Mouse (Mus musculus) stomach, embryonic 15.5 days (tissue): ENCODE measurements around the gene Hjurp. TPM values are rescaled to one million over a fixed set of nuclear protein-coding genes. Genes with fewer than 3 reads are reported as not detected.
"Not testable (repeated sequence)": the region's sequence is repeated elsewhere in the genome, so short reads cannot be mapped to it uniquely, and the experiment has no call there.

Source experiments
- ATAC-seq: fragments of 200-750 bp; cut with Nextera tagmentation; 2 replicates; pipeline ENCODE4 v1.8.0; 2017; ENCODE audit warnings: low read depth, moderate number of reproducible peaks, moderate TSS enrichment; ENCODE audit not compliant: insufficient read depth, low FRiP score
- H3K27ac ChIP-seq: fragments of 300-500 bp; sonication (generic); 2 replicates; pipeline ENCODE4 v1.5.1; 2015; ENCODE audit warnings: mild to moderate bottlenecking, inconsistent platforms
- H3K27me3 ChIP-seq: fragments of 300-500 bp; sonication (generic); replicated peaks from 2 replicates; pipeline ENCODE4 v1.6.1; 2015; ENCODE audit warnings: inconsistent platforms
- H3K36me3 ChIP-seq: fragments of 300-500 bp; sonication (generic); 2 replicates; pipeline ENCODE4 v1.6.1; 2015; ENCODE audit warnings: inconsistent platforms
- H3K4me1 ChIP-seq: fragments of 300-500 bp; sonication (generic); 2 replicates; pipeline ENCODE4 v1.6.1; 2015; ENCODE audit warnings: inconsistent platforms
- H3K4me2 ChIP-seq: fragments of 300-500 bp; sonication (generic); 2 replicates; pipeline ENCODE4 v1.6.1; 2015; ENCODE audit warnings: mild to moderate bottlenecking, inconsistent platforms
- H3K4me3 ChIP-seq: fragments of 300-500 bp; sonication (generic); replicated peaks from 2 replicates; pipeline ENCODE4 v1.5.1; 2015; ENCODE audit warnings: inconsistent platforms
- H3K9ac ChIP-seq: fragments of 300-500 bp; sonication (generic); 2 replicates; pipeline ENCODE4 v1.6.1; 2015; ENCODE audit warnings: inconsistent platforms
- H3K9me3 ChIP-seq: fragments of 300-500 bp; sonication (generic); 2 replicates; pipeline ENCODE4 v1.6.1; 2016; ENCODE audit warnings: inconsistent platforms
- WGBS: fragments of 180-500 bp; shearing (Covaris S2); methylation state at CpG from one replicate; pipeline ENCODE4 v1.1.7; 2015; 5-methylcytosine and 5-hydroxymethylcytosine counted together
- polyA plus RNA-seq: library from polyadenylated mRNA; unstranded; fragments of >200 nt; fragmentation: Nextera tagmentation; extraction: Ambion mirVana; gene quantifications from 2 replicates; pipeline ENCODE4 v1.2.1, GENCODE M21; 2015

Hjurp gene
- polyA plus RNA-seq, 1 experiment from 2014 or later = 162 TPM

GRCm38 (mm10) chr1:88232664-88233380, 44.6 kb downstream of the Hjurp start:
- no peak overlapping the region for H3K4me3 ChIP-seq
- no peak overlapping the region for H3K27ac ChIP-seq
- H3K4me1 ChIP-seq = no peaks in the 10 kb centered on the region
- 59% methylated on average over 3 of the region's 3 CpGs for WGBS
- no peaks in the 10 kb centered on the region for H3K36me3 ChIP-seq
- ATAC-seq = no peak; the same call in 1 of the 2 replicates
- H3K4me2 ChIP-seq = no peak overlapping the region
- no peak overlapping the region for H3K9ac ChIP-seq
- H3K27me3 ChIP-seq = no peaks in the 10 kb centered on the region
- peaks cover 10% of the 10 kb centered on the region; the same call in 1 of the 2 replicates for H3K9me3 ChIP-seq

DNA sequence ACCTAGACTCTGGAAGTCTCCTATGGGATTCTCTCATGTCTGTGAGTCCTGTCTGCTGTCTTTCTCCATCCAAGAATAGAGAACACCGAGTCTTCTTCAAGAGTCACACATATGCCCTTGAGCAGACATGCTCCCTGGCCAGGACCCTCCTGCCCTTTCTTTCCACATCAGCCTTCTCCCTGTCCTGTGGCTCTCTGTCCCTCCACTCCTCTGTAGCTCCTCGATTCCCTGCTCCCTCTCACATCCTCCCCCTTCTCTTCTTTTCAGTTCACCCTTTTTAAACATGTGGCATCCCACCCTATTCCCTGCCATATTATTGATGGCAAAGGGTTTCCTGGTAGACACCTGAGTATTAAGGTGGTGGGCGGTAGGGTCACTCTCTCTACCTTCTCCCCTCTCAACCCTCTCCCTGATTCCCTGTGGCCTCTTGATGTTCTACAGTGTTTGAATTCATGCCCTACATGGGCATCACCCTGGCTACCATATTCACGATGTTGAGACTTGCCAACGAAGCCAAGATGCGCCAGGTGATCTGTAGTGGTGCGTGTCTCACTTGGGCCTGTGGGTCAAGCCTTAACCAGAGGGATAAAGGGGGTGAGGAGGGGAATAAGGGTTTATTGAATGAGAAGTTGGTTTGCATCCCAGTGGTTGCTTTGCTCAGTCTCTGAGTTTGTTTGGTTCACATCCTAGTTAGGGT, 45.5 kb downstream of the Hjurp start:
- Histone ChIP-seq H3K9ac (no peak overlapping the region), H3K4me1 (no peaks in the 10 kb centered on the region), H3K36me3 (no peaks in the 10 kb centered on the region), H3K27ac (no peak overlapping the region), H3K9me3 (peaks cover 7% of the 10 kb centered on the region; the same call in 1 of the 2 replicates), H3K4me3 (no peak overlapping the region), H3K4me2 (no peak overlapping the region), H3K27me3 (no peaks in the 10 kb centered on the region)
- WGBS = 69% methylated on average over 7 of the region's 7 CpGs
- no peak for ATAC-seq

DNA sequence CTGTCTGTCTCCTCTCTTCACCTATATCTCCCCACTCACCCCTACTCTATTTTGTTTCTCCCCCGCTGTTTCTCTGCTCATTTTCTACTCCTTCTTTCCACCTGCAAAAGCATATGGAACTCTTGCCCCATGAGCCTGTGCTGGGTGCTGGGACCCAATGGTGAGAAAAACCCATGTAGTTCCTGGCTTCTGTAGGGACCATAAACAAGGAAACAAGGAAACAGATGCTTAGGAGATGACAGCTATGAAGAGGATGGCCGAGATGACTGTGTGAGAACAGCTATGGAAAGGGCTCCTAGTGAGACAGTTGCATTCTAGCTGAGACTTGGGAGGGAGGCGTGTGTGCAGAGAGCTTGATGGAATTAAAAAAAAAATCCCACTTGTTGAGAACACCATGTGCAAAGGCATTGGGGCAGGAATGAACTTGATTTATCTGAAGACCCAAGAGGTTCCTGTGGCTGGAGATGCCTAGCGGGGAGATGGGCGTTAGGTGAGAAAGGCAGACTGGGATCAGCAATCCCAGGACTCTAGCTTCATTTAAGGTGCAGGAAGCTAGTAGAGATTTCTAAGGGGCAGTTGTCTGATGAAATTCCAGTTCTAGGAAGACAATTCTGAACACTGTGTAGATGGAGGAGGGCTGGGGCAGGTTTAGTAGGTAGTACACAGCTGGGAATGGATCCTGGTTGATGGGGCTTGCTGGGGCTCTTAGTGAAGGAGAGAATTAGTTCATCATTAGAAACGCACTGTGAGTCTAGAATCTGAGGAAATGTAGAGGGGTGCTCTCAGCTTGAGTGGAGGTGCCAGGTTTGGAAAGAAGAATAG, 46.2 kb downstream of the Hjurp start:
- Histone ChIP-seq H3K36me3 (no peaks in the 10 kb centered on the region), H3K27ac (no peak overlapping the region), H3K4me3 (no peak overlapping the region), H3K27me3 (no peaks in the 10 kb centered on the region), H3K4me1 (no peaks in the 10 kb centered on the region), H3K9ac (no peak overlapping the region), H3K4me2 (no peak overlapping the region), H3K9me3 (peaks cover 7% of the 10 kb centered on the region; the same call in 1 of the 2 replicates)
- no peak for ATAC-seq
- WGBS = 77% methylated on average over 6 of the region's 6 CpGs

- no peak for ATAC-seq
- H3K4me1 ChIP-seq = no peaks in the 10 kb centered on the region
- H3K27ac ChIP-seq = no peak overlapping the region
- H3K9me3 ChIP-seq = peaks cover 6% of the 10 kb centered on the region
- H3K9ac ChIP-seq = no peak overlapping the region
- no peak overlapping the region for H3K4me3 ChIP-seq
- no peaks in the 10 kb centered on the region for H3K27me3 ChIP-seq
- no peak overlapping the region for H3K4me2 ChIP-seq
- 75% methylated on average over 7 of the region's 7 CpGs for WGBS
- H3K36me3 ChIP-seq = no peaks in the 10 kb centered on the region
Measured at GRCm38 (mm10) chr1:88230421-88230820, 47.0 kb downstream of the Hjurp start.

DNA sequence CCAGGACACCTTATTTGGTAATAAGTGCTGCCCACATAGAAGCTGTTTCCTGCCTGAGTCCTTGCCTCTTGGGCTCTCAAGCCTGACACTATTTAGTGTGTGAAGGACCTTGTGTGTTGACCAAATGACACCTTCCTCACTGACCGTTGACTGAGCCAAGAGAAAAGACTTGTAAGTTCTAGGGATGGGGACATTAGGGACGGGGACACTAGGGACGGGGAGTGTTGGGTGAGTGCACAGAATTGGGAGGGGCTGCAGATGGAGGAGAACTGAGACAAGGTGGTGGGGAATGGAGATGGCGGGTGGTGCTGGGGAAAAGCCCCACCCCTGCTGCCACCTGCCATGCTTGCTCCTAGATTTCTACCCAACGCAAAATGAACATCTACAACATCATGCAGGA, 47.4 kb downstream of the Hjurp start:
- no peak overlapping the region for H3K27ac ChIP-seq
- ATAC-seq = no peak
- no peak overlapping the region for H3K4me2 ChIP-seq
- H3K9ac ChIP-seq = no peak overlapping the region
- H3K4me1 ChIP-seq = no peaks in the 10 kb centered on the region
- H3K4me3 ChIP-seq = no peak overlapping the region
- no peaks in the 10 kb centered on the region for H3K36me3 ChIP-seq
- 83% methylated on average over 5 of the region's 5 CpGs for WGBS
- H3K27me3 ChIP-seq = no peaks in the 10 kb centered on the region
- H3K9me3 ChIP-seq = peaks cover 8% of the 10 kb centered on the region

GRCm38 (mm10) chr1:88229566-88229965, 47.9 kb downstream of the Hjurp start:
- Histone ChIP-seq H3K27me3 (no peaks in the 10 kb centered on the region), H3K36me3 (no peaks in the 10 kb centered on the region), H3K4me3 (no peak overlapping the region), H3K4me1 (no peaks in the 10 kb centered on the region), H3K4me2 (no peak overlapping the region), H3K9me3 (peaks cover 8% of the 10 kb centered on the region), H3K27ac (no peak overlapping the region), H3K9ac (no peak overlapping the region)
- WGBS = 77% methylated on average over 3 of the region's 3 CpGs
- no peak for ATAC-seq

DNA sequence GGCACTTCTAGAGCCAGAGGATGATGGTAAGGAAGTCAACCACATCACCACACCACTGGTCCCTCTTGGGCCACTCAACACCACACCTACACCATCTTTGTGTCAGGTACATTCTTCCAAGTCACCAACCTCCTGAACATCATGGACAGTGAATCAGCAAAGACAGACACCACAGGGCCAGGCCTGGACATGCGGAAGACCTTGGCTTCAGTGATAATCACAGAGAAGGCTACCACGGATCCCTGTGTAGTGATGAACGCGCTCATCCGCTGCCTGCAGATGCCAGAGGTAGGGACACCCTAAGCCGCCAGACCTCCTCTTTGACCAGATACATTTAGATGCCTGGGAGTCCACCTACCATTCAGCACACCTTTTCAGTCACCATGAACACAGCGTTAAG, 49.3 kb downstream of the Hjurp start:
- Histone ChIP-seq H3K27ac (no peak overlapping the region), H3K4me3 (no peak overlapping the region), H3K27me3 (no peaks in the 10 kb centered on the region), H3K9me3 (peaks cover 8% of the 10 kb centered on the region), H3K9ac (no peak overlapping the region), H3K36me3 (no peaks in the 10 kb centered on the region), H3K4me1 (no peaks in the 10 kb centered on the region), H3K4me2 (no peak overlapping the region)
- 72% methylated on average over 7 of the region's 7 CpGs for WGBS
- no peak for ATAC-seq

DNA sequence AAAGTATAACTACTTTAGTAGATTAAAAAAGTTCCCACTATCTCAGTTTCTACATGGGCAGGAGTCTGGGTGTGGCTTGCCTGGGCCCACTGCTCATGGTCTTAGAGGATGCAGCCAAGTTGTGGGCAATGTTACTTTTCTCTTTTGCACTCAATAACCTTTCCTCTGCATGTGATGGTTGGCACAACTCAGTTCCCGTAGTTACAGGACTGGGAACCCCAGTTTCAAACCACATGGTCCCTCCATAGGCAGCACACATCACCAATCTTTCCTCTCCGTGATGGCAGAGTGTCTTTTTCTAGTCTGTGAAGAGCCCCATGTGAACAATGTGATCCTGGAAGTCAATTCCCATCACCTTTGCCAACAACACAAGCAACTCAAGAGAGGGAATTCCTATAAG, 50.0 kb downstream of the Hjurp start:
- Histone ChIP-seq H3K9me3 (peaks cover 8% of the 10 kb centered on the region), H3K27me3 (no peaks in the 10 kb centered on the region), H3K27ac (no peak overlapping the region), H3K4me2 (no peak overlapping the region), H3K4me1 (no peaks in the 10 kb centered on the region), H3K9ac (no peak overlapping the region), H3K36me3 (no peaks in the 10 kb centered on the region), H3K4me3 (no peak overlapping the region)
- ATAC-seq = no peak
- 53% methylated on average over 2 of the region's 2 CpGs for WGBS

GRCm38 (mm10) chr1:88226670-88227379, 50.6 kb downstream of the Hjurp start, which contains the start of gene Mroh2a:
Gene Mroh2a, plus strand, starts transcription at chr1:88226986.
- Histone ChIP-seq H3K36me3 (no peaks in the 10 kb centered on the region), H3K9ac (no peak within 1 kb of the TSS), H3K27me3 (no peaks in the 10 kb centered on the region), H3K4me1 (no peaks in the 10 kb centered on the region), H3K4me3 (no peak within 1 kb of the TSS), H3K27ac (no peak within 1 kb of the TSS), H3K4me2 (no peak within 1 kb of the TSS), H3K9me3 (peaks cover 8% of the 10 kb centered on the region)
- ATAC-seq = no peak
- 52% methylated on average over 5 of the region's 5 CpGs for WGBS

DNA sequence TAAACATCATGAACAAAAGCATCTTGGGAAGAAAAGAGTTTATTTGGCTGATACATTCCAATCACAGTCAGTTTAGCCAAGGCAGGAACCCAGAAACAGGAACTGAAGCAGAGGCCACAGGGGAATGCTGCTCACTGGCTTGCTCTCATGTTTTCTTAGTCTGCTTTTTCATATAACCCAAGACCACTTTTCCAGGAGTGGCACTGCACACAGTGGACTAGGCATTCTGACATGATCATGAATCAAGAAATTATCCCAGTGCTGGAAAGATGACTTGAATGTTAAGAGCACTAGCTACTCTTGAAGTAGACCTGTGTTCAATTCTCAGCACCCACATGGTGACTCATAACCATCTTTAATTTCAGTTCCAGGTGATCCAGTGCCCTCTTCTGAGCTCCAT, 51.7 kb downstream of the Hjurp start:
- Histone ChIP-seq H3K27me3 (no peaks in the 10 kb centered on the region), H3K9me3 (peaks cover 8% of the 10 kb centered on the region), H3K27ac (no peak overlapping the region), H3K9ac (no peak overlapping the region), H3K36me3 (no peaks in the 10 kb centered on the region), H3K4me3 (no peak overlapping the region), H3K4me2 (no peak overlapping the region), H3K4me1 (no peaks in the 10 kb centered on the region)
- ATAC-seq = no peak

- H3K4me2 ChIP-seq, H3K36me3 ChIP-seq, H3K4me1 ChIP-seq, H3K27me3 ChIP-seq, ATAC-seq, H3K27ac ChIP-seq, H3K9ac ChIP-seq, H3K4me3 ChIP-seq, H3K9me3 ChIP-seq: not testable (repeated sequence)
- WGBS = 31% methylated on average over 2 of the region's 2 CpGs
Measured at GRCm38 (mm10) chr1:88225301-88225700, 52.1 kb downstream of the Hjurp start.
